Mouse (Mus musculus) MEL (cell line): ENCODE results near the gene P2ry6. TPM values are rescaled to one million over a fixed set of nuclear protein-coding genes. Genes with fewer than 3 reads are reported as not detected.

Experiments
- DNase-seq: peaks from one replicate; pipeline ENCODE4 v3.0.0; 2011; ENCODE audit warnings: low read depth, low spot score
- H3K27ac ChIP-seq: 2 replicates; pipeline ENCODE4 v1.5.1; 2012; ENCODE audit warnings: low read depth, mild to moderate bottlenecking, control low read depth, low read length, moderate library complexity; ENCODE audit not compliant: control insufficient read depth
- H3K27me3 ChIP-seq, 2 experiments: fragments of 150-350 bp in 1 of 2; sonication (generic) in 1 of 2; 2 replicates each; pipeline ENCODE4 v1.6.1; 2012; ENCODE audit warnings: low read length in 2 of 2, mild to moderate bottlenecking in 2 of 2, improper control_type of control experiment in 1 of 2, moderate library complexity in 1 of 2; ENCODE audit not compliant: insufficient read depth in 2 of 2, control insufficient read depth in 1 of 2
- H3K36me3 ChIP-seq, 2 experiments: 2 replicates each; pipeline ENCODE4 v1.6.1; 2012 to 2014; ENCODE audit warnings: low read length in 2 of 2, improper control_type of control experiment in 1 of 2, inconsistent platforms in 1 of 2, mild to moderate bottlenecking in 1 of 2; ENCODE audit not compliant: insufficient read depth in 2 of 2, control insufficient read depth in 1 of 2
- H3K4me1 ChIP-seq, 2 experiments: fragments of 150-350 bp in 1 of 2; sonication (generic) in 1 of 2; 2 replicates each; pipeline ENCODE4 v1.6.1; 2012; ENCODE audit warnings: low read length in 2 of 2, improper control_type of control experiment in 1 of 2, mild to moderate bottlenecking in 1 of 2; ENCODE audit not compliant: insufficient read depth in 2 of 2, control insufficient read depth in 1 of 2
- H3K4me3 ChIP-seq, 2 experiments: fragments of 150-350 bp in 1 of 2; sonication (generic) in 1 of 2; 2 replicates each; pipeline ENCODE4 v1.5.1; 2012; ENCODE audit warnings: low read depth in 2 of 2, low read length in 2 of 2, mild to moderate bottlenecking in 2 of 2, moderate library complexity in 2 of 2, control low read depth in 1 of 2, improper control_type of control experiment in 1 of 2; ENCODE audit not compliant: control insufficient read depth in 1 of 2, insufficient read depth in 1 of 2
- H3K79me2 ChIP-seq: 2 replicates; pipeline ENCODE4 v1.6.1; 2012; ENCODE audit warnings: mild to moderate bottlenecking, low read length, moderate library complexity; ENCODE audit not compliant: control insufficient read depth, poor library complexity, insufficient read depth
- H3K9ac ChIP-seq: 2 replicates; pipeline ENCODE4 v1.6.1; 2012; ENCODE audit warnings: low read depth, mild to moderate bottlenecking, control low read depth, low read length, moderate library complexity; ENCODE audit not compliant: control insufficient read depth, poor library complexity, severe bottlenecking
- H3K9me3 ChIP-seq: fragments of 150-350 bp; sonication (generic); replicated peaks from 2 replicates; pipeline ENCODE4 v1.6.1; 2012; ENCODE audit warnings: mild to moderate bottlenecking, low read length, improper control_type of control experiment, moderate library complexity; ENCODE audit not compliant: insufficient read depth
- BHLHE40 ChIP-seq: IDR thresholded peaks from 2 replicates; pipeline ENCODE4 v1.6.1; 2012; ENCODE audit warnings: low read depth, mild to moderate bottlenecking, inconsistent platforms, low read length, improper control_type of control experiment, borderline replicate concordance
- E2F4 ChIP-seq: IDR thresholded peaks from 2 replicates; pipeline ENCODE4 v1.6.1; 2011; ENCODE audit warnings: low read depth, low read length, improper control_type of control experiment, borderline replicate concordance
- ELF1 ChIP-seq: IDR thresholded peaks from 2 replicates; pipeline ENCODE4 v1.6.1; 2014; ENCODE audit warnings: low read depth, mild to moderate bottlenecking, inconsistent platforms, low read length, improper control_type of control experiment, moderate library complexity
- EP300 ChIP-seq, 2 experiments: IDR thresholded peaks; 2 replicates each; pipeline ENCODE4 v1.6.1; 2011; ENCODE audit warnings: improper control_type of control experiment in 2 of 2, low read length in 2 of 2, low read depth in 1 of 2, mild to moderate bottlenecking in 1 of 2
- ETS1 ChIP-seq: IDR thresholded peaks from 2 replicates; pipeline ENCODE4 v1.6.1; 2012; ENCODE audit warnings: low read depth, mild to moderate bottlenecking, inconsistent platforms, low read length, improper control_type of control experiment, moderate library complexity
- GABPA ChIP-seq: IDR thresholded peaks from 2 replicates; pipeline ENCODE4 v1.6.1; 2012; ENCODE audit warnings: low read depth, mild to moderate bottlenecking, inconsistent platforms, low read length, improper control_type of control experiment, moderate library complexity
- GATA1 ChIP-seq: IDR thresholded peaks from 2 replicates; pipeline ENCODE4 v1.6.1; 2011; ENCODE audit warnings: low read depth, low read length, improper control_type of control experiment
- HCFC1 ChIP-seq: IDR thresholded peaks from 2 replicates; pipeline ENCODE4 v1.6.1; 2012; ENCODE audit warnings: low read depth, mild to moderate bottlenecking, inconsistent platforms, low read length, improper control_type of control experiment, moderate library complexity
- JUND ChIP-seq: IDR thresholded peaks from 2 replicates; pipeline ENCODE4 v1.6.1; 2011; ENCODE audit warnings: low read depth, mild to moderate bottlenecking, improper control_type of control experiment, low read length
- KAT2A ChIP-seq: conservative IDR thresholded peaks from 2 replicates; pipeline ENCODE4 v1.6.1; 2012; ENCODE audit warnings: low read depth, low read length, improper control_type of control experiment, inconsistent platforms
- MAFK ChIP-seq: IDR thresholded peaks from 2 replicates; pipeline ENCODE4 v1.6.1; 2011; ENCODE audit warnings: low read depth, mild to moderate bottlenecking, low read length, improper control_type of control experiment, borderline replicate concordance
- MAZ ChIP-seq: IDR thresholded peaks from 2 replicates; pipeline ENCODE4 v1.6.1; 2012; ENCODE audit warnings: low read depth, mild to moderate bottlenecking, inconsistent platforms, low read length, improper control_type of control experiment
- MEF2A ChIP-seq: IDR thresholded peaks from 2 replicates; pipeline ENCODE4 v1.6.1; 2014; ENCODE audit warnings: low read depth, mild to moderate bottlenecking, inconsistent platforms, low read length, improper control_type of control experiment; ENCODE audit not compliant: poor library complexity, insufficient replicate concordance, severe bottlenecking; ENCODE audit errors: extremely low read depth
- MXI1 ChIP-seq: IDR thresholded peaks from 2 replicates; pipeline ENCODE4 v1.6.1; 2011; ENCODE audit warnings: mild to moderate bottlenecking, low read depth, low read length, improper control_type of control experiment
- MYB ChIP-seq: IDR thresholded peaks from 2 replicates; pipeline ENCODE4 v1.6.1; 2011; ENCODE audit warnings: mild to moderate bottlenecking, low read depth, low read length, improper control_type of control experiment
- MYC ChIP-seq: IDR thresholded peaks from 2 replicates; pipeline ENCODE4 v1.6.1; 2011; ENCODE audit warnings: low read depth, mild to moderate bottlenecking, low read length, improper control_type of control experiment, moderate library complexity
- NELFE ChIP-seq: IDR thresholded peaks from 2 replicates; pipeline ENCODE4 v1.6.1; 2011; ENCODE audit warnings: low read depth, low read length, improper control_type of control experiment
- NRF1 ChIP-seq: IDR thresholded peaks from 2 replicates; pipeline ENCODE4 v1.6.1; 2014; ENCODE audit warnings: low read depth, mild to moderate bottlenecking, inconsistent platforms, low read length, improper control_type of control experiment, moderate library complexity; ENCODE audit not compliant: poor library complexity, insufficient read depth, severe bottlenecking
- POLR2A ChIP-seq, 2 experiments: IDR thresholded peaks; 2 replicates each; pipeline ENCODE4 v1.6.1; 2011 to 2012; ENCODE audit warnings: low read length in 2 of 2, mild to moderate bottlenecking in 2 of 2, control low read depth in 1 of 2, improper control_type of control experiment in 1 of 2, low read depth in 1 of 2, moderate library complexity in 1 of 2; ENCODE audit not compliant: control insufficient read depth in 1 of 2, insufficient read depth in 1 of 2, poor library complexity in 1 of 2
- RAD21 ChIP-seq: IDR thresholded peaks from 2 replicates; pipeline ENCODE4 v1.6.1; 2011; ENCODE audit warnings: mild to moderate bottlenecking, low read depth, low read length, improper control_type of control experiment
- SIN3A ChIP-seq: IDR thresholded peaks from 2 replicates; pipeline ENCODE4 v1.6.1; 2012; ENCODE audit warnings: low read length, improper control_type of control experiment, inconsistent platforms
- SMC3 ChIP-seq: IDR thresholded peaks from 2 replicates; pipeline ENCODE4 v1.6.1; 2011; ENCODE audit warnings: low read depth, low read length, improper control_type of control experiment
- TBP ChIP-seq: IDR thresholded peaks from 2 replicates; pipeline ENCODE4 v1.8.0; 2011; ENCODE audit warnings: low read depth, low read length, improper control_type of control experiment
- TCF12 ChIP-seq: IDR thresholded peaks from 2 replicates; pipeline ENCODE4 v1.6.1; 2014; ENCODE audit warnings: low read depth, mild to moderate bottlenecking, inconsistent platforms, low read length, improper control_type of control experiment, moderate library complexity
- UBTF ChIP-seq: IDR thresholded peaks from 2 replicates; pipeline ENCODE4 v1.6.1; 2012; ENCODE audit warnings: low read depth, mild to moderate bottlenecking, inconsistent platforms, low read length, improper control_type of control experiment, moderate library complexity, borderline replicate concordance; ENCODE audit not compliant: insufficient read depth
- USF2 ChIP-seq, 2 experiments: IDR thresholded peaks; 2 replicates each; pipeline ENCODE4 v1.6.1; 2011 to 2012; ENCODE audit warnings: improper control_type of control experiment in 2 of 2, low read length in 2 of 2, borderline replicate concordance in 1 of 2, inconsistent platforms in 1 of 2, low read depth in 1 of 2, mild to moderate bottlenecking in 1 of 2; ENCODE audit not compliant: insufficient read depth in 1 of 2
- ZKSCAN1 ChIP-seq: IDR thresholded peaks from 2 replicates; pipeline ENCODE4 v1.6.1; 2012; ENCODE audit warnings: low read depth, mild to moderate bottlenecking, inconsistent platforms, low read length, improper control_type of control experiment, moderate library complexity
- ZNF384 ChIP-seq: IDR thresholded peaks from 2 replicates; pipeline ENCODE4 v1.6.1; 2012; ENCODE audit warnings: low read depth, mild to moderate bottlenecking, inconsistent platforms, low read length, improper control_type of control experiment
- polyA plus RNA-seq, 2 experiments: library from polyadenylated mRNA; stranded (reverse) in 1 of 2; unstranded in 1 of 2; fragments of >175 nt in 1 of 2; fragments of >200 nt in 1 of 2; gene quantifications; 2 replicates each; pipeline versions ENCODE4 v1.2.1 to v1.2.4; 2012; ENCODE audit warnings: low replicate concordance in 2 of 2, low read depth in 1 of 2; ENCODE audit not compliant: insufficient read length in 2 of 2, insufficient read depth in 1 of 2, missing spikeins in 1 of 2
- total RNA-seq: library from RNA; depleted of rRNA; stranded (reverse); fragments of 300-350 nt; gene quantifications from 2 replicates; pipeline ENCODE4 v1.2.3, GENCODE M21; 2012

P2ry6 gene
- total and polyA plus RNA-seq, 3 experiments = not detected

DNA sequence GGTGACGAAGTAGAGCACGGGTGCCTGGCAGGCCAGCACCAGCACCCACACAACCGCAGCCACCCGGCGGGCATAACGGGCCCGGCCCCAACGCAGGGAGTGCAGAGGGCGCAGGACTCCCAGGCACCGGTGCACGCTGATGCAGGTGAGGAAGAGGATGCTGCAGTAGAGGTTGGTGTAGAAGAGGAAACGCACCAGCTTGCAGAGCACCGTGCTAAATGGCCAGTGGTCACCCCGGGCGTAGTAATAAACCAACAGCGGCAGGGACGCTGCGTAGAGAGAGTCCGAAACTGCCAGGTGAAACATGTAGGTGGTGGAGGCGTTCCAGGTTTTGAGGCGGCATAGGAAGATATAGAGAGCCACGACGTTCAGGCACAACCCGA, 24.1 kb upstream of the P2ry6 start:
- no peak overlapping the region for H3K9ac ChIP-seq
- H3K79me2 ChIP-seq = no peaks in the 10 kb centered on the region
- H3K27ac ChIP-seq = no peak overlapping the region
- no peak overlapping the region for H3K4me3 ChIP-seq
- H3K9me3 ChIP-seq = no peaks in the 10 kb centered on the region
- 0 out of 4 replicates have a peak, but pooled peaks cover 0 to 3% of the 10 kb centered on the region in 2 experiments for H3K27me3 ChIP-seq
- no peak for DNase-seq
- H3K4me1 ChIP-seq = peaks cover 0 to 20% of the 10 kb centered on the region in 2 experiments; a peak in 2 of 4 replicates
- TF ChIP-seq ETS1 (no peak), USF2 (IDR thresholded peaks at IDR 0.05; ENCODE audit: borderline replicate concordance in 1 of 2, insufficient read depth in 1 of 2, low read depth in 1 of 2, low read length in 2 of 2) (no peak), MAZ (no peak), UBTF (no peak), NRF1 (no peak), MYB (no peak), JUND (no peak), ZNF384 (no peak), MXI1 (no peak), MAFK (no peak), RAD21 (no peak), BHLHE40 (no peak), HCFC1 (no peak), TCF12 (no peak), KAT2A (no peak), GABPA (no peak), MYC (no peak), SMC3 (no peak), POLR2A (IDR thresholded peaks at IDR 0.05; ENCODE audit: control insufficient read depth in 1 of 2, insufficient read depth in 1 of 2, low read depth in 1 of 2, low read length in 2 of 2, poor library complexity in 1 of 2) (no peak), TBP (no peak)
- H3K36me3 ChIP-seq = peaks cover 0 to 6% of the 10 kb centered on the region in 2 experiments; a peak in 1 of 4 replicates

GRCm38 (mm10) chr7:100997951-100998577, 23.6 kb upstream of the P2ry6 start:
- Histone ChIP-seq H3K27me3 (0 out of 4 replicates have a peak, but pooled peaks cover 0 to 3% of the 10 kb centered on the region in 2 experiments), H3K4me1 (peaks cover 0 to 20% of the 10 kb centered on the region in 2 experiments; a peak in 2 of 4 replicates), H3K36me3 (peaks cover 0 to 6% of the 10 kb centered on the region in 2 experiments; a peak in 1 of 4 replicates), H3K4me3 (no peak overlapping the region), H3K79me2 (no peaks in the 10 kb centered on the region), H3K9ac (no peak overlapping the region), H3K9me3 (no peaks in the 10 kb centered on the region), H3K27ac (no peak overlapping the region)
- no peak for DNase-seq
- TF ChIP-seq NELFE (no peak), EP300 (IDR thresholded peaks at IDR 0.05; ENCODE audit: low read depth in 1 of 2, low read length in 2 of 2) (no peak), MAZ (no peak), SIN3A (no peak), SMC3 (no peak), GATA1 (no peak), GABPA (no peak), MEF2A (no peak), USF2 (IDR thresholded peaks at IDR 0.05; ENCODE audit: borderline replicate concordance in 1 of 2, insufficient read depth in 1 of 2, low read depth in 1 of 2, low read length in 2 of 2) (no peak), BHLHE40 (no peak), ZKSCAN1 (no peak), ELF1 (no peak), TBP (no peak), E2F4 (no peak)
